Mouse (Mus musculus) testis, adult 2 months (tissue): ENCODE results near the gene Usp33.

Experiments used
- CTCF ChIP-seq: fragments of 200-500 bp; IDR thresholded peaks from 2 replicates; pipeline ENCODE4 v1.5.1; 2012; ENCODE audit warnings: low read depth, mild to moderate bottlenecking, inconsistent platforms, low read length, moderate library complexity; ENCODE audit not compliant: control insufficient read depth, insufficient read depth, insufficient replicate concordance
- POLR2A ChIP-seq: fragments of 200-500 bp; IDR thresholded peaks from 2 replicates; pipeline ENCODE4 v1.6.1; 2012; ENCODE audit warnings: low read depth, mild to moderate bottlenecking, inconsistent platforms, low read length, moderate library complexity; ENCODE audit not compliant: control insufficient read depth

DNA sequence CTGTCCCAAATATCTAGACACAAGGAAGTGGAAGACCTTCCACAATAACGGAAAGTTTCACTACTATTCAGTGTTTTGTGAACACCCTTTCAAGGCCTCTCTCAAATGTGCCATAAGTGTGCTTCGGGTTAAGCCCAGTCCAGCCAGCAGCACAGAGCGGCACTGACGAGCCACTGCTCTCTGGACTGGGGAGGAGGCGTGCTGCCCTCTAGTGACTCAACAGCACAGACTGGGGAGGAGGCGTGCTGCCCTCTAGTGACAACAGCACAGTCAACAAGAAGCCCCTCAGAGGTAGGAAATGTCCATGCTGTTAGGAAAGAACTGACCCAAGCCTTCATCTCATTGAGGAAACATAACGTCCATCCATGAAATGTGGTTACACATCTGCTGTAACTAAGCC, 30.7 kb upstream of the Usp33 start:
- peak; percentile 88; the same call in 1 of the 2 replicates for TF ChIP-seq CTCF
- TF ChIP-seq POLR2A = no peak
